Mouse (Mus musculus): ENCODE measurements around the gene Pik3c2g.

DNA sequence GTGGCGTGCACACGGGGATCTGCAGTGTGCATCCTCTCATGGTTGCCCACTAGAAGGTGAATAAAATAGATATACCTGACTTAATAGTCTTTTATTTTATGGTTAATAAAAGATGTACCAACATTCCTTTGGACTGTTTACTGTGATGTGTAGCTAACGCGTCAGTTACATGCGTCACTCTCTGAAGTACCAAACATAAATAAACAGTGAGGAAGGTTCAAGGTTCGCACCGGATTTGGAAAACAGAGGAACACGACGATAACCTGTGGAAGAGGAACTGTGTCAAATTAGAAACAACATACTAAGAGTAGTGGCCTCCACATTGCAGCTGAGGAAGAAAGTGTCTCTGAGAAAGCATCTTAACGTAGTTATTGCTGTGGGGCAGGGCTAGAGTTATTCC is 402.6 kb downstream of the Pik3c2g start:
- TF ChIP-seq CTCF (IDR thresholded peaks at IDR 0.05; ENCODE audit: low read depth, low read length) = no peak
- TF ChIP-seq POLR2A (IDR thresholded peaks at IDR 0.05; ENCODE audit: borderline replicate concordance, low read depth, low read length) = no peak
